Comparison of ENCODE assay signal across 11 mouse cellular contexts in genomic region chr8:116602806-116603205, GRCm38 (mm10).
A peak's percentile ranks its signal among the peaks of the same experiment; 100 is the strongest.
DNase-seq lines count a peak whose midpoint lies in the region; ATAC-seq and TF ChIP-seq lines count a peak whose summit lies in the region.
"Had no signal": no experiment of that assay in that cellular context is flagged by ENCODE, and none has a peak within 500 bp of the region (broad histone marks: within the 10 kb centered on the region; RNA-seq: fewer than 3 reads in every experiment).

No protein-coding gene starts in this region.

- H3K27me3 ChIP-seq in kidney, postnatal 0 days (ENCODE audit: insufficient read depth, low read length): no peaks in the 10 kb centered on the region
- no peaks in the 10 kb centered on the region for H3K27me3 ChIP-seq in kidney, embryonic 16.5 days (ENCODE audit: insufficient read depth, low read length)
- no peaks in the 10 kb centered on the region for H3K27me3 ChIP-seq in testis, adult 2 months (ENCODE audit: control insufficient read depth, insufficient read depth, low read length)
- H3K27me3 ChIP-seq in hindbrain, embryonic 13.5 days: no peaks in the 10 kb centered on the region
- H3K27me3 ChIP-seq: megakaryocyte, embryonic 14.5 days had no signal

- no peak overlapping the region for H3K9ac ChIP-seq in kidney, postnatal 0 days (ENCODE audit: low read depth, low read length)
- H3K9ac ChIP-seq in kidney, embryonic 16.5 days (replicated peaks; ENCODE audit: low read length): no peak overlapping the region
- H3K9ac ChIP-seq in hindbrain, embryonic 13.5 days: no peak overlapping the region

- H3K9me3 ChIP-seq in kidney, postnatal 0 days (replicated peaks; ENCODE audit: low read length): no peaks in the 10 kb centered on the region
- peaks cover 5% of the 10 kb centered on the region for H3K9me3 ChIP-seq in kidney, embryonic 16.5 days (ENCODE audit: low read length)
- peaks cover 7% of the 10 kb centered on the region for H3K9me3 ChIP-seq in hindbrain, embryonic 13.5 days

- no peak overlapping the region for H3K4me2 ChIP-seq in kidney, postnatal 0 days (ENCODE audit: low read length)
- no peak overlapping the region for H3K4me2 ChIP-seq in kidney, embryonic 16.5 days (replicated peaks; ENCODE audit: low read depth, low read length)
- H3K4me2 ChIP-seq in hindbrain, embryonic 13.5 days: no peak overlapping the region

- no peaks in the 10 kb centered on the region for H3K36me3 ChIP-seq in kidney, postnatal 0 days (ENCODE audit: insufficient read depth, low read length)
- H3K36me3 ChIP-seq in kidney, embryonic 16.5 days (ENCODE audit: insufficient read depth, low read length): 0 out of 2 replicates have a peak, but pooled peaks cover 4% of the 10 kb centered on the region
- no peaks in the 10 kb centered on the region for H3K36me3 ChIP-seq in testis, adult 2 months (ENCODE audit: control insufficient read depth, insufficient read depth, low read length)
- H3K36me3 ChIP-seq in hindbrain, embryonic 13.5 days: peaks cover 4% of the 10 kb centered on the region; the same call in 1 of the 2 replicates

- 92% methylated on average over 4 of the region's 4 CpGs for WGBS in kidney, postnatal 0 days
- WGBS in kidney, embryonic 16.5 days: 94% methylated on average over 4 of the region's 4 CpGs
- WGBS in hindbrain, embryonic 13.5 days: 93% methylated on average over 4 of the region's 4 CpGs

- no peak for TF ChIP-seq POLR2A in testis, adult 2 months (IDR thresholded peaks at IDR 0.05; ENCODE audit: control insufficient read depth, low read depth, low read length)
- TF ChIP-seq POLR2A in brain, embryonic 14.5 days (IDR thresholded peaks at IDR 0.05; ENCODE audit: borderline replicate concordance, extremely low read depth, insufficient read depth, insufficient read length, poor library complexity, severe bottlenecking): no peak

- H3K4me1 ChIP-seq in kidney, postnatal 0 days (replicated peaks; ENCODE audit: insufficient read depth, low read length): no peaks in the 10 kb centered on the region; the same call in 1 of the 2 replicates
- no peaks in the 10 kb centered on the region for H3K4me1 ChIP-seq in kidney, embryonic 16.5 days (ENCODE audit: insufficient read depth, low read length)
- H3K4me1 ChIP-seq in testis, adult 2 months (ENCODE audit: control insufficient read depth, insufficient read depth, low read length): peaks cover 5% of the 10 kb centered on the region; the same call in 1 of the 2 replicates
- no peaks in the 10 kb centered on the region for H3K4me1 ChIP-seq in hindbrain, embryonic 13.5 days (replicated peaks)

- no peak for DNase-seq in kidney, postnatal 0 days (ENCODE audit: low spot score)
- DNase-seq in testis, postnatal 10 days (ENCODE audit: low spot score): no peak
- no peak for DNase-seq in brain, embryonic 14.5 days (ENCODE audit: low read depth)
- DNase-seq in thymus, postnatal 25 days: peak; percentile 61
- no peak for DNase-seq in embryo, embryonic 10.5 days (ENCODE audit: low spot score)
- DNase-seq: cerebellum, adult 8-10 months had no signal

- H3K27ac ChIP-seq in kidney, postnatal 0 days: no peak overlapping the region
- H3K27ac ChIP-seq in kidney, embryonic 16.5 days (ENCODE audit: low read length): no peak overlapping the region
- H3K27ac ChIP-seq in testis, adult 2 months (ENCODE audit: control insufficient read depth, insufficient read depth, low read depth, low read length): no peak overlapping the region
- H3K27ac ChIP-seq in hindbrain, embryonic 13.5 days: no peak overlapping the region

- no peak overlapping the region for H3K4me3 ChIP-seq in kidney, postnatal 0 days (replicated peaks; ENCODE audit: low read depth, low read length)
- H3K4me3 ChIP-seq in kidney, embryonic 16.5 days (ENCODE audit: low read length): no peak overlapping the region
- no peak overlapping the region for H3K4me3 ChIP-seq in testis, adult 2 months (ENCODE audit: control insufficient read depth, low read depth, low read length)
- no peak overlapping the region for H3K4me3 ChIP-seq in hindbrain, embryonic 13.5 days
- H3K4me3 ChIP-seq: megakaryocyte, embryonic 14.5 days had no signal

- ATAC-seq in kidney, postnatal 0 days (replicated peaks; ENCODE audit: low FRiP score, low read depth): no peak
- no peak for ATAC-seq in kidney, embryonic 16.5 days (ENCODE audit: low FRiP score, low TSS enrichment)
- ATAC-seq in hindbrain, embryonic 13.5 days (ENCODE audit: low FRiP score): no peak
- ATAC-seq: activated CD4-positive, CD25-positive, alpha-beta regulatory T cell, adult 4 months had no signal

- TF ChIP-seq CTCF in kidney, postnatal 0 days (IDR thresholded peaks at IDR 0.05; ENCODE audit: low read depth): peak; percentile 28; the same call in 1 of the 2 replicates
- peak; percentile 77; the same call in 1 of the 2 replicates for TF ChIP-seq CTCF in testis, adult 2 months (IDR thresholded peaks at IDR 0.05; ENCODE audit: control insufficient read depth, insufficient read depth, insufficient replicate concordance, low read depth, low read length)
- TF ChIP-seq CTCF in brain, embryonic 14.5 days (IDR thresholded peaks at IDR 0.05; ENCODE audit: borderline replicate concordance, extremely low read depth, insufficient read depth, insufficient read length): peak; percentile 33; the same call in 1 of the 2 replicates
